Mouse (Mus musculus): Measurements from ENCODE around the gene Alyref.

- no peak for TF ChIP-seq CTCF (conservative IDR thresholded peaks at IDR 0.05; ENCODE audit: low read length)
- TF ChIP-seq POU5F1 (IDR thresholded peaks at IDR 0.05; ENCODE audit: borderline replicate concordance, low read length): no peak
Observed at GRCm38 (mm10) chr11:120603545-120603944, 5.4 kb upstream of the Alyref start.
